Mouse (Mus musculus) kidney, postnatal 0 days (tissue): ENCODE data around the gene Arhgef2. TPM values are rescaled to one million over a fixed set of nuclear protein-coding genes. Genes with fewer than 3 reads are reported as not detected.

ENCODE experiments used
- ATAC-seq: fragments of 200-750 bp; cut with Nextera tagmentation; replicated peaks from 2 replicates; pipeline ENCODE4 v1.8.0; 2017; ENCODE audit warnings: low read depth, moderate number of reproducible peaks, moderate TSS enrichment, moderate library complexity; ENCODE audit not compliant: low FRiP score
- DNase-seq: peaks from one replicate; pipeline ENCODE4 v3.0.0-alpha.2; 2016; ENCODE audit warnings: low spot score
- H3K27ac ChIP-seq: fragments of 300-500 bp; sonication (generic); 2 replicates; pipeline ENCODE4 v1.5.1; 2014; ENCODE audit warnings: mild to moderate bottlenecking
- H3K27me3 ChIP-seq: fragments of 300-500 bp; sonication (generic); 2 replicates; pipeline ENCODE4 v1.6.1; 2014; ENCODE audit warnings: low read length, mixed read lengths; ENCODE audit not compliant: insufficient read depth
- H3K36me3 ChIP-seq: fragments of 300-500 bp; sonication (generic); 2 replicates; pipeline ENCODE4 v1.6.1; 2014; ENCODE audit warnings: low read length, mixed read lengths; ENCODE audit not compliant: insufficient read depth
- H3K4me1 ChIP-seq: fragments of 300-500 bp; sonication (generic); replicated peaks from 2 replicates; pipeline ENCODE4 v1.6.1; 2014; ENCODE audit warnings: antibody characterized with exemption, low read length, mixed read lengths; ENCODE audit not compliant: insufficient read depth
- H3K4me2 ChIP-seq: fragments of 300-500 bp; sonication (generic); 2 replicates; pipeline ENCODE4 v1.6.1; 2014; ENCODE audit warnings: mild to moderate bottlenecking, low read length, moderate library complexity, mixed read lengths
- H3K4me3 ChIP-seq: fragments of 300-500 bp; sonication (generic); replicated peaks from 2 replicates; pipeline ENCODE4 v1.5.1; 2014; ENCODE audit warnings: low read depth, low read length
- H3K9ac ChIP-seq: fragments of 300-500 bp; sonication (generic); 2 replicates; pipeline ENCODE4 v1.6.1; 2014; ENCODE audit warnings: low read depth, low read length
- H3K9me3 ChIP-seq: fragments of 300-500 bp; sonication (generic); replicated peaks from 2 replicates; pipeline ENCODE4 v1.6.1; 2016; ENCODE audit warnings: low read length, inconsistent platforms, mixed read lengths
- CTCF ChIP-seq: IDR thresholded peaks from 2 replicates; pipeline ENCODE4 v1.5.1; 2016; ENCODE audit warnings: antibody characterized with exemption, low read depth, mild to moderate bottlenecking, moderate library complexity
- WGBS: fragments of 180-500 bp; shearing (Covaris S2); extraction: QIAGEN DNeasy Blood & Tissue Kit; methylation state at CpG from one replicate; pipeline ENCODE4 v1.1.7; 2014; 5-methylcytosine and 5-hydroxymethylcytosine counted together
- polyA plus RNA-seq: library from polyadenylated mRNA; unstranded; fragments of >200 nt; fragmentation: Nextera tagmentation; extraction: Ambion mirVana; gene quantifications from 2 replicates; pipeline ENCODE4 v1.2.1, GENCODE M21; 2015

The Arhgef2 gene
- polyA plus RNA-seq, 1 experiment from 2014 or later, result 53.7 TPM

DNA sequence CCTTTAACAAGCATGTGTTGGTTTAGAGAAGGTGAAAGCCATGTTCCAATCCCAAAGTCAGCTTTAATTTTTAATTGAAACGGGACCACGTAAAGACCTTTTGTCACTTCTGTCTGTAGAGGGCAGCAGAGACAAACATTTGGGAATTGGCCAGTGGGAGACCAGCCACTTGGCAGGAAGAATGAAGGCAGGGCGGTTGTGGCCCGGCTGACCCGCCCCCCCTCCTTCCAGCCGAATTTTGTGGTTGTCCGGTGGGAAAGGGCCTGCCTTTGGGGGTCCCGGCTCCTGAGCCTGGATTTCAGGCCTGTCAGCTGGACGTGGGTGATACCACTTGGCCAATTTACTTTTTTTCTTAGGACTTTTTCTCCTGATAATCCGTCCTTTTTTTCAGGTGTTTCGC, 71.6 kb downstream of the Arhgef2 start:
- 5% methylated on average over 11 of the region's 11 CpGs for WGBS
- DNase-seq (peak; percentile 91), ATAC-seq (peak; percentile 84)
- Histone ChIP-seq H3K9ac (peak overlapping the region; percentile 55; the same call in 1 of the 2 replicates), H3K27ac (no peak overlapping the region), H3K4me2 (peak overlapping the region; percentile 71), H3K4me3 (peak overlapping the region; percentile 25), H3K36me3 (no peaks in the 10 kb centered on the region), H3K9me3 (no peaks in the 10 kb centered on the region), H3K4me1 (no peaks in the 10 kb centered on the region), H3K27me3 (no peaks in the 10 kb centered on the region)
- TF ChIP-seq CTCF, result peak; percentile 87

- DNase-seq (no peak), ATAC-seq (no peak)
- no peak overlapping the region for H3K9ac ChIP-seq
- H3K36me3 ChIP-seq, result no peaks in the 10 kb centered on the region
- no peak overlapping the region for H3K4me3 ChIP-seq
- no peak overlapping the region for H3K4me2 ChIP-seq
- peaks cover 10% of the 10 kb centered on the region; the same call in 1 of the 2 replicates for H3K4me1 ChIP-seq
- H3K27me3 ChIP-seq, result no peaks in the 10 kb centered on the region
- no peak overlapping the region for H3K27ac ChIP-seq
- no peaks in the 10 kb centered on the region for H3K9me3 ChIP-seq
- no peak for TF ChIP-seq CTCF
- WGBS, result 87% methylated on average over 2 of the region's 2 CpGs
Observed at GRCm38 (mm10) chr3:88683814-88684213, 78.0 kb downstream of the Arhgef2 start.

DNA sequence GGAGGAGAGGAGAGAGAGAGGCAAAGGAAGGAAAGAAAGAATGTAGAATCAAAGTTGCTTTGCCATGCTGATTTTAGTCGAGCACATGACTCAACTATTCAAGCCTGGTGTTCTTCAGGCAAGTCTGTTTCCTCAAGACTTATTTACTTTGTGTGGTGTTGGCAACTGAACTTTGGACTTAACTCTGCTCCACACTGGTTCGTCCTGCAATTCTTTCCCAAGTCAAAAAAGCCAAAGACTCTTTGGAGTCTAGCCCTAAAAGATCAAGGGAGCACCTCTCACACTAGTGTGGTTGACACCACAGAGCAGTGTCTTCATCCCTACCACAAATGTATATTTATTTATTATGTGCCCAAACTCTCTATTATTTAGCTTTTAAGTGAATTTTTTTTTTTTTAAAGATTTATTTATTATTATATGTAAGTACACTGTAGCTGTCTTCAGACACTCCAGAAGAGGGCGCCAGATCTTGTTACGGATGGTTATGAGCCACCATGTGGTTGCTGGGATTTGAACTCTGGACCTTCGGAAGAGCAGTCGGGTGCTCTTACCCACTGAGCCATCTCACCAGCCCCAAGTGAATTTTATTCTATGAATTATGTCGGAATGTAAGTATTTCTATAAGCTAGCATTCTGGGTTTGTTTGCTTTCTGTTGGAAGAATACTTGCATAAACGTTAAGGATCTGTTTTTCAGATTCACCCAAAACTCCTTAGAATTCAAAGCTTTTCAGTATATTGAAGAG, 78.6 kb downstream of the Arhgef2 start:
- Histone ChIP-seq H3K27ac (peak overlapping the region; percentile 99), H3K9me3 (no peaks in the 10 kb centered on the region), H3K36me3 (peaks cover 4% of the 10 kb centered on the region; the same call in 1 of the 2 replicates), H3K27me3 (no peaks in the 10 kb centered on the region), H3K4me2 (peak overlapping the region; percentile 58), H3K9ac (no peak overlapping the region; the same call in 1 of the 2 replicates), H3K4me1 (peaks cover 10% of the 10 kb centered on the region; the same call in 1 of the 2 replicates), H3K4me3 (peak overlapping the region; percentile 94)
- peak; percentile 12 for DNase-seq
- WGBS, result 70% methylated on average over 6 of the region's 8 CpGs
- TF ChIP-seq CTCF, result peak; percentile 42; the same call in 1 of the 2 replicates
- ATAC-seq, result no peak

DNA sequence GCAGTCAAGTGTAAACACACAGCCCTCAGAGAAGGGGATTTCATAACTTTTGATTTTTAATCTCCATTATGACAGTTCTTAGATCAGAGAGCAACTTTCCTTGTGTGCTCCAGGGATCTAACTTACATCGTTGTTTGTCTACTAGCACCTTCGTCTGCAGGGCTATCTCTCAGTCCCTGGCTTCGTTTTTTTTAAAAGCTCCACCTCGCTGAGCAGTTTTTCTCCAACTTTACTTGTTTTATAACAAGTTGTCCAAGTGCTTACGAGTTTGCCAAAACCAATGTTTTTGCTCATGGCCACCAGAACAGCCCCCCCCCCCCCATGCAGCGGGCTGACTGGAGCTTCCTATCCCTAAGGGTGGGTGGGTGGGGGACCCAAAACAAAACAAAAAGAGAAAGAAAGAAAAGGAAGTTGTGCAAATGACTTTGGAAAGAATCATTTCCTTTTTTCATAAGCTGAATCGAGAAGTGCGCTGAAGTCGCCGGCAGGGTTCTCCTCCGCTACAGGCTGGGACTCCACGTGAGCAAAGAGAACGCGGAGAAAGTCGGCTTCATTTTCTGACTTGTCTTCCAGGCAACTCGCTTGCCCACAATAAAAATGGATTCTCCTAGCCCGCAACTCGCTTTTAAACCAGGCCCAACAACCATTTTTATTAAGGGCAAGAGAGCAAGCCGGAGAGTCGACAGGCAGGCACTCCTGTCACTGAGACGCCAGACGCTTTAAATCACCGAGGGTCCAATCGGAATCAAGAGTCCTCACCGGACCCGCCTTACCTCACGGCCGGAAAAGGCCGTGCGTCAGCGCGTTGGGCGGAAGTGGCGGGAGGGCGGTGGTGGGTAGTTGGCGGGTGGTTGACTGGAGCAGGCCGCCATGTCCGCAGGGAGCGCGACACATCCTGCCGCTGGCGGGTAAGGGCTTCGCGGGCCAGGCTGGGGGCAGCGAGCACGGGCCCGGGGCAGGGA, 79.5 kb downstream of the Arhgef2 start, which contains the start of gene Khdc4:
TSS of gene Khdc4 (plus strand) at position 824 of the 962 bp plus-strand sequence.
- no peaks in the 10 kb centered on the region for H3K27me3 ChIP-seq
- DNase-seq, result peak; percentile 99
- H3K4me3 ChIP-seq, result peak within 1 kb of the TSS; percentile 94
- H3K27ac ChIP-seq, result peak within 1 kb of the TSS; percentile 99
- peak within 1 kb of the TSS; percentile 92 for H3K4me2 ChIP-seq
- ATAC-seq, result peak; percentile 98
- peaks cover 10% of the 10 kb centered on the region; the same call in 1 of the 2 replicates for H3K4me1 ChIP-seq
- H3K36me3 ChIP-seq, result peaks cover 12% of the 10 kb centered on the region
- H3K9me3 ChIP-seq, result no peaks in the 10 kb centered on the region
- H3K9ac ChIP-seq, result peak within 1 kb of the TSS; percentile 95
- no peak for TF ChIP-seq CTCF
- WGBS, result under 1% methylated on average over 47 of the region's 47 CpGs

DNA sequence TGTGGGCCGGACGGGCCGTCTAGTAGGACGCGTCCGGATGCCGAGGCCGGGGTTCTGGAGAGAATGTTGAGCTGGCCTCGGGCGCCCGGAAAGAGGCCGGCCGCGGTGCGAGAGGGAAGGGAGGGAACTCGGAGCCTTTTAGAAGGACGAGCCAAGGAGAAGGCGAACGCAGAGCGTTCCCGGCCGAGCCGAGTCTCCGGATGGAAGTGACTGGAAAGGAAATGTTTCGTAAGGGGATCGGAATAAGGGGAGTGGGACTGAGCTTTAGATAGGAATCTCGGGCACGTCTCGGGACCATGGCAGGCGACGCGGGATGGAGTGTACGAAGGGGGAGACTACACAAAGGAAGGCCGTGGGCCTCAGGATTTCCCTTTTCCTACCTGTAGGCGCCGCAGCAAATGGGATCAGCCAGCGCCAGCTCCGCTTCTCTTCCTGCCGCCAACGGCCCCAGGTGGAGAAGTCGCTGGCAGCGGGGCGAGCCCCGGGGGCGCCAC, 80.2 kb downstream of the Arhgef2 start:
- Histone ChIP-seq H3K4me2 (peak overlapping the region; percentile 92), H3K27ac (peak overlapping the region; percentile 99), H3K9ac (peak overlapping the region; percentile 95), H3K4me3 (peak overlapping the region; percentile 94), H3K9me3 (no peaks in the 10 kb centered on the region), H3K4me1 (peaks cover 10% of the 10 kb centered on the region; the same call in 1 of the 2 replicates), H3K36me3 (peaks cover 18% of the 10 kb centered on the region), H3K27me3 (no peaks in the 10 kb centered on the region)
- DNase-seq (peak; percentile 80), ATAC-seq (peak; percentile 55)
- peak; percentile 43 for TF ChIP-seq CTCF
- WGBS, result under 1% methylated on average over 45 of the region's 45 CpGs
